Mouse (Mus musculus) embryonic facial prominence, embryonic 13.5 days (tissue): ENCODE measurements at regions not wholly inside any gene's neighbourhood (a gene's known extent, or its start where the extent isn't known, plus 50 kb on each side); places are given as distances from the start of the nearest gene placed in this dataset.

Source experiments
- ATAC-seq: fragments of 200-750 bp; cut with Nextera tagmentation; 2 replicates; pipeline ENCODE4 v1.8.0; 2017; ENCODE audit warnings: low read depth; ENCODE audit not compliant: insufficient number of reproducible peaks, insufficient read depth, low FRiP score, low TSS enrichment
- H3K27ac ChIP-seq: fragments of 300-500 bp; sonication (generic); 2 replicates; pipeline ENCODE4 v1.5.1; 2015; ENCODE audit warnings: moderate library complexity, mild to moderate bottlenecking, inconsistent platforms
- H3K27me3 ChIP-seq: fragments of 300-500 bp; sonication (generic); 2 replicates; pipeline ENCODE4 v1.6.1; 2015; ENCODE audit warnings: mild to moderate bottlenecking, inconsistent platforms
- H3K36me3 ChIP-seq: fragments of 300-500 bp; sonication (generic); 2 replicates; pipeline ENCODE4 v1.6.1; 2015; ENCODE audit warnings: mild to moderate bottlenecking, inconsistent platforms
- H3K4me1 ChIP-seq: fragments of 300-500 bp; sonication (generic); 2 replicates; pipeline ENCODE4 v1.6.1; 2015; ENCODE audit warnings: inconsistent platforms
- H3K4me2 ChIP-seq: fragments of 300-500 bp; sonication (generic); 2 replicates; pipeline ENCODE4 v1.6.1; 2015; ENCODE audit warnings: moderate library complexity, mild to moderate bottlenecking, inconsistent platforms
- H3K4me3 ChIP-seq: fragments of 300-500 bp; sonication (generic); 2 replicates; pipeline ENCODE4 v1.5.1; 2015; ENCODE audit warnings: mild to moderate bottlenecking, inconsistent platforms
- H3K9ac ChIP-seq: fragments of 300-500 bp; sonication (generic); 2 replicates; pipeline ENCODE4 v1.6.1; 2015; ENCODE audit warnings: mild to moderate bottlenecking, inconsistent platforms
- H3K9me3 ChIP-seq: fragments of 300-500 bp; sonication (generic); 2 replicates; pipeline ENCODE4 v1.6.1; 2016; ENCODE audit warnings: inconsistent platforms
- WGBS: fragments of 180-500 bp; shearing (Covaris S2); methylation state at CpG from one replicate; pipeline ENCODE4 v1.1.7; 2015; ENCODE audit warnings: mixed read lengths; 5-methylcytosine and 5-hydroxymethylcytosine counted together

DNA sequence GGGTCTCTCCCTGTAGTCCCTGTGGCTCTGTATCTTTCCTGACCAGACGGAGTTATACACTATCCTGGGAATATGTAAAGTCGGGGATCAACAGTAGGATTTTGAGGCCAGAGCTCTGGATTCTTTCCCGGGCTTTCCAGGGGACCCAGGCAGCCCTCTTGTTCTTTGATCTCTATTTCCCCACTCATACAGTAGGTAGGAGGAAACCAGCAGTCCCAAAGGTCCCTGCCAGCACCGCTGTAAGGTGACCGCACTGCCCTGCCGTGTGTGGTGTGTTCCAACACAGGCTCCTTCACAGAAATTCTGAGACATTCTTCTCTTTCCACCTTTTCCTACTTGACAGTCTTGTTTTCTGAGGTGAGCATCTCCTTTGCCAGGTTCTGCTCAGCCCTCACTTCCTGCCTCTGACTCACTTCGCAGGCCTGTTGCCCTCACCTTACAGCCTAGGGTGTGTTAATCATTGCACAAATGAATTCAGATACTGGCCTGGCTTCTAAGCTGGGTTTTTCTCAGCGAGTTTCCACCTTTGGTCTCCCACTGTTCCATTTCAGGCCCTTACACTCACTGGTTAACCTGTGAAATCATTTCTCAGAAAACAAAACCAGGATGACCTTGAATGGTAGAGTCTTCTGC, 53.0 kb upstream of the Shb start:
- H3K4me3 ChIP-seq = no peak overlapping the region
- ATAC-seq = no peak
- H3K9me3 ChIP-seq = no peaks in the 10 kb centered on the region
- no peak overlapping the region for H3K9ac ChIP-seq
- H3K36me3 ChIP-seq = no peaks in the 10 kb centered on the region
- H3K4me2 ChIP-seq = no peak overlapping the region
- H3K27ac ChIP-seq = no peak overlapping the region
- WGBS = 48% methylated on average over 8 of the region's 8 CpGs
- peaks cover 1% of the 10 kb centered on the region; the same call in 1 of the 2 replicates for H3K4me1 ChIP-seq
- H3K27me3 ChIP-seq = peaks cover 40% of the 10 kb centered on the region

DNA sequence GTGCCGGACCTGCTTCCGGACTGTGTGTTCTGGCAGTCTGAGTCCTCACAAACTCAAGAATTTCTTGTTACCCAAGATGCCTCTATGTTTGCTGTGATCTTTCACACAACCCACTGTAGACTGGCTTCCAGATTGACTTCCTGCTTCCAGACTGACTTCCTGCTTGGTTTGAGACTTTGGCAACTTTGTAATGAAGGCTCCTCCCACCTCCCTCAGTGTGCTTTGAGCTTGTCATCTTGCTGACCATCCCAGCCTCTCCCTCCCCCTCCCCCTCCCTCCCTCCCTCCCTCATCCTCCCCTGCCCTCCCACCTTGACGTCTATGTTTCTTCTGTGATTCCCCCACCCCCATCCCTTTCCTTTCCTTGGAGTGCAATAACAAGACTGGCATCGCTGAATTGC, 51.7 kb upstream of the Shb start:
- no peak overlapping the region for H3K9ac ChIP-seq
- H3K36me3 ChIP-seq = no peaks in the 10 kb centered on the region
- H3K27ac ChIP-seq = no peak overlapping the region
- WGBS = 56% methylated on average over 4 of the region's 4 CpGs
- H3K27me3 ChIP-seq = peaks cover 30% of the 10 kb centered on the region
- H3K4me3 ChIP-seq = no peak overlapping the region
- no peak for ATAC-seq
- H3K4me1 ChIP-seq = peaks cover 5% of the 10 kb centered on the region
- H3K9me3 ChIP-seq = no peaks in the 10 kb centered on the region
- H3K4me2 ChIP-seq = no peak overlapping the region

DNA sequence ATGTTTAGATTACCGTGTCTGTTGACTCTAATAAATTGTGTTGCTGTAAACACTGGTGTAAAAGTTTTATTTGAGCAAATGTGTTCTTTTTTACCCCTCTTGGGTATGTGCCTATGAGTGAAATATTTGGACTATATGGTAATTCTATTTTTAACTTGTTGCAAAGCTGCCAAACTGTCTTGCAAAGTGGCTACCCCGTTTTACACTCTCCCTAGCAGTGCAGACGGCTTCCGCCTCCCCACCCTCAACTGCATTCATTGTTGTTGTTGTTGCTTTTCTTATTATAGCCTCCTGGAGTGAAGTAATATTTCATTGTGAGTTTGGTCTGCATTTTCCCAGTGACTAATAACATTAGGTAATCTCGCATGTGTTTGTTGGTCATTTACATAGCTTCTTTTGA, 50.2 kb upstream of the Shb start:
- no peak overlapping the region for H3K4me2 ChIP-seq
- 64% methylated on average over 5 of the region's 5 CpGs for WGBS
- ATAC-seq = no peak

More for the DNA sequence above, 50.2 kb upstream of the Shb start:
- H3K9me3 ChIP-seq = no peaks in the 10 kb centered on the region
- no peak overlapping the region for H3K27ac ChIP-seq
- no peak overlapping the region for H3K4me3 ChIP-seq
- H3K27me3 ChIP-seq = peaks cover 29% of the 10 kb centered on the region
- H3K4me1 ChIP-seq = peaks cover 14% of the 10 kb centered on the region
- no peak overlapping the region for H3K9ac ChIP-seq
- no peaks in the 10 kb centered on the region for H3K36me3 ChIP-seq
